Mouse (Mus musculus): ENCODE data around the gene Alpk1.

The Alpk1 gene

GRCm38 (mm10) chr3:127627956-127628310 lies 152.4 kb downstream of the Alpk1 start:
- DNase-seq: peak; percentile 48

- DNase-seq: peak; percentile 82
Measured at GRCm38 (mm10) chr3:127627151-127627955, 153.0 kb downstream of the Alpk1 start.

GRCm38 (mm10) chr3:127626524-127626923 lies 153.8 kb downstream of the Alpk1 start:
- DNase-seq: peak; percentile 35

GRCm38 (mm10) chr3:127625701-127626399 lies 154.5 kb downstream of the Alpk1 start:
- DNase-seq: peak; percentile 78

GRCm38 (mm10) chr3:127625296-127625695 lies 155.0 kb downstream of the Alpk1 start:
- peak; percentile 92 for DNase-seq
